Mouse (Mus musculus) cerebellum, adult 18-20 months (tissue): ENCODE measurements at regions not wholly inside any gene's neighbourhood (a gene's known extent, or its start where the extent isn't known, plus 50 kb on each side); places are given as distances from the start of the nearest gene placed in this dataset.
A peak's percentile ranks its signal among the peaks of the same experiment; 100 is the strongest.

Experiments used
- DNase-seq, 2 experiments: peaks; one replicate each; pipeline ENCODE4 v3.0.0; 2021

GRCm38 (mm10) chr7:63313096-63313495 is 100.7 kb upstream of the Chrna7 start:
- no peak for DNase-seq

GRCm38 (mm10) chr7:63319594-63319993 is 107.2 kb upstream of the Chrna7 start:
- peak; percentile 63 to 79 for DNase-seq

- no peak for DNase-seq
Observed at GRCm38 (mm10) chr7:63321171-63321570, 108.8 kb upstream of the Chrna7 start.

GRCm38 (mm10) chr7:63321951-63322710 is 109.8 kb upstream of the Chrna7 start:
- peak; percentile 77 to 83 for DNase-seq

- DNase-seq: peak; percentile 56 to 68
Observed at GRCm38 (mm10) chr7:63335146-63335545, 109.4 kb upstream of the Otud7a start.

- no peak for DNase-seq
Observed at GRCm38 (mm10) chr7:63336072-63336471, 108.5 kb upstream of the Otud7a start.

GRCm38 (mm10) chr7:63341716-63342115 is 102.8 kb upstream of the Otud7a start:
- DNase-seq: no peak

- peak; percentile 60 to 61 for DNase-seq
Observed at GRCm38 (mm10) chr7:63345671-63346392, 98.7 kb upstream of the Otud7a start.

- no peak for DNase-seq
Observed at GRCm38 (mm10) chr7:63346393-63346730, 98.2 kb upstream of the Otud7a start.
